Mouse (Mus musculus) Patski (cell line): ENCODE measurements at regions not wholly inside any gene's neighbourhood (a gene's known extent, or its start where the extent isn't known, plus 50 kb on each side); places are given as distances from the start of the nearest gene placed in this dataset.

ENCODE experiments used
- ATAC-seq: fragments of 100-300 bp; one replicate; pipeline ENCODE4 v1.8.0; 2021
- CTCF ChIA-PET: fragments of 350-600 bp; sonication (Branson Sonifier 250); formaldehyde crosslinking; loops from one replicate; lab custom pipeline; 2022; ENCODE audit warnings: inconsistent platforms; lab: Charles Lee
- POLR2A ChIA-PET: fragments of 350-600 bp; sonication (Branson Sonifier 250); formaldehyde crosslinking; loops from one replicate; lab custom pipeline; 2022; ENCODE audit warnings: antibody characterized with exemption, inconsistent platforms; lab: Charles Lee
- DNase-seq: peaks from one replicate; pipeline ENCODE4 v3.0.0-alpha.2; 2011; ENCODE audit warnings: low read depth, low spot score
- H3K27me3 ChIP-seq: fragments of 371-371 bp; one replicate; pipeline ENCODE4 v1.5.1; 2021
- CTCF ChIP-seq: fragments of 100-300 bp; IDR thresholded peaks from one replicate; pipeline ENCODE4 v1.5.1; 2021
- in situ Hi-C: fragments of 300-500 bp; cut with MboI; formaldehyde crosslinking; loops from 3 replicates; pipeline ENCODE4 v1.11.1; 2018; ENCODE audit warnings: low pct_unique_long_range_greater_than_20kb, mixed read lengths

- no peak for TF ChIP-seq CTCF
- in situ Hi-C loops: loop anchor here (25.0 kb wide), 1 partner anchor 835 kb away; the partner anchor contains the start of gene Vstm2b
- ChIA-PET POLR2A (no interaction called here), CTCF (interaction anchor here (1.0 kb wide), 1 partner anchor 14 kb away, joined by 3 read pairs; no protein-coding TSS in a partner anchor)
- no peaks in the 10 kb centered on the region for H3K27me3 ChIP-seq
- ATAC-seq (no peak), DNase-seq (no peak)
Measured at GRCm38 (mm10) chr7:40052255-40052654, 534.7 kb downstream of the Zfp619 start.

- POLR2A ChIA-PET: no interaction called here
- TF ChIP-seq CTCF: no peak
- DNase-seq: peak; percentile 61
- CTCF ChIA-PET: interaction anchor here (0.9 kb wide), 1 partner anchor 22 kb away, joined by 4 read pairs; no protein-coding TSS in a partner anchor
- in situ Hi-C loops: loop anchor here (25.0 kb wide), 1 partner anchor 828 kb away; the partner anchor contains the start of gene Vstm2b
- peak; percentile 47 for ATAC-seq
- no peaks in the 10 kb centered on the region for H3K27me3 ChIP-seq
Measured at GRCm38 (mm10) chr7:40058836-40059235, 541.3 kb downstream of the Zfp619 start.

- CTCF ChIA-PET: interaction anchor here (0.7 kb wide), 1 partner anchor 22 kb away, joined by 3 read pairs; no protein-coding TSS in a partner anchor
- peak; percentile 39 for DNase-seq
- POLR2A ChIA-PET: no interaction called here
- in situ Hi-C loops: loop anchor here (10.0 to 25.0 kb wide), 2 partner anchors 200 to 823 kb away; partner anchors contain the start of gene Vstm2b
- H3K27me3 ChIP-seq: no peaks in the 10 kb centered on the region
- peak; percentile 98 for ATAC-seq
- TF ChIP-seq CTCF: no peak
Measured at GRCm38 (mm10) chr7:40064631-40065030, 547.1 kb downstream of the Zfp619 start.

DNA sequence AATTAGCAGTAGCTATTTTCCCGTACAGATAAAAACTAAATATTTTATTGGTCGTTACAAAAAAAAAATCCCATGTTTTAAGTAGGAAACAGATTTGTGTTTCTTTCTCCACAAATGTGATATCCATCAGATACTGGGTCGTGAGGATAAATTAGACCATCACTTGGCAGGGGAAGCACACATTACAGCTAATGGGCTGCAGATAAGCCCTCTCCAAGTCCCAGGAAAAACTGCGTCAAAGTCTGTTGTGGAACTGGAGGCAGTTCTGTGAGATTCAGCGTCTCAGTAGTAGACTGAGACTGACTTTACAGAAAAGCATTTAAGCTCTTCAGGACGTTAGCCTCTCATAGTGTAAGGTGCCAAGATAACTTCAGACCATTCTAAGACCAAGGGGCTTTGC lies 548.0 kb downstream of the Zfp619 start:
- no peak for TF ChIP-seq CTCF
- no peaks in the 10 kb centered on the region for H3K27me3 ChIP-seq
- in situ Hi-C loops: loop anchor here (10.0 to 25.0 kb wide), 2 partner anchors 201 to 822 kb away; partner anchors contain the start of gene Vstm2b
- POLR2A ChIA-PET: no interaction called here
- CTCF ChIA-PET: interaction anchor here (0.6 to 1.3 kb wide), 4 partner anchors 12 to 204 kb away, joined by 3 to 5 read pairs (median 3); no protein-coding TSS in a partner anchor
- ATAC-seq (no peak), DNase-seq (no peak)

GRCm38 (mm10) chr7:40067378-40067777 lies 549.8 kb downstream of the Zfp619 start:
- ATAC-seq (no peak), DNase-seq (no peak)
- in situ Hi-C loops: loop anchor here (10.0 to 25.0 kb wide), 2 partner anchors 203 to 820 kb away; partner anchors contain the start of gene Vstm2b
- ChIA-PET CTCF (no interaction called here), POLR2A (no interaction called here)
- H3K27me3 ChIP-seq: no peaks in the 10 kb centered on the region
- no peak for TF ChIP-seq CTCF

DNA sequence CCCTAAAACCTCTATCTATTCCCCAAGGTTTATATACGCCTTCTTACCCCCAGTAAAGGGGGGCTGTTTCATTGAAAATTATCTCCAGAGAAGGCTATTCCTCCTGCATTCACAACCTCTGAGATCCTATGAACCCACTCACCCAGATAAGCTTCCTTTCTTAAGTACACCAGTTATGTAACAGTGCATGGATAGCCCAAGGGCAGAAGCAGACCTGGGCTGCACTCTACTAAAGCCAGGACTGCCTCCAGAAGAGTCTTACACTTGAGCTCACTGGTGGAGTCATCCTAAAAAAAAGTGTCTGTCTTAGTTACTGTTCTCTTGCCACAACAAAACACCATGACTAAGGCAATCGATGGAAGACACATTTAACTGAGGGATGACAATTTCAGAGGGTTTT lies 553.7 kb downstream of the Zfp619 start:
- no peaks in the 10 kb centered on the region for H3K27me3 ChIP-seq
- ATAC-seq (peak; percentile 91), DNase-seq (peak; percentile 71)
- in situ Hi-C loops: loop anchor here (25.0 kb wide), 1 partner anchor 816 kb away; the partner anchor contains the start of gene Vstm2b
- POLR2A ChIA-PET: no interaction called here
- no peak for TF ChIP-seq CTCF
- CTCF ChIA-PET: interaction anchor here (1.1 kb wide), 2 partner anchors 12 to 35 kb away, joined by 3 read pairs; no protein-coding TSS in a partner anchor

- no peak for DNase-seq
- no peak for ATAC-seq
- ChIA-PET CTCF (no interaction called here), POLR2A (no interaction called here)
- no peaks in the 10 kb centered on the region for H3K27me3 ChIP-seq
- TF ChIP-seq CTCF: peak; percentile 67
- in situ Hi-C loops: loop anchor here (25.0 kb wide), 1 partner anchor 815 kb away; the partner anchor contains the start of gene Vstm2b
Measured at GRCm38 (mm10) chr7:40072478-40072877, 554.9 kb downstream of the Zfp619 start.

DNA sequence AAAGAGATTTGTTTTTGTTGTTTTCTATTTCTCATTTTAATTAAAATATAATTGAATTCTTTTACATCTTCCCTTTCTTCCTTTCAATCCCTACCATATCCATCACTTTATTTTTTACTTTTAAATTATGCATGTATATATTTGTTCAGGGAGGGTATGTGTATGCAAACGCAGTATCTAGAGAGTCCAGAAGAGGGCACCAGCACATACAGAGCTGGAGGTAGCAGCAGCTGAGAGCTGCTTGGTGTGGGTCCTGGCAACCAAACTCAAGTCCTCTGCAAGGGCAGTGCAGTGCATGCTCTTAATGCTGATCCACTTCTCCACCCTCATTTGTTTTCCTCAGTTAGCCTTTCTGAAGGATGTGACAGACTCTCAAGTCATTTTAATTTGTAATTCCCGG lies 568.7 kb downstream of the Zfp619 start:
- ChIA-PET CTCF (interaction anchor here (0.7 to 2.0 kb wide), 5 partner anchors 12 to 237 kb away, joined by 3 to 8 read pairs (median 4); no protein-coding TSS in a partner anchor), POLR2A (no interaction called here)
- H3K27me3 ChIP-seq: no peaks in the 10 kb centered on the region
- ATAC-seq (no peak), DNase-seq (no peak)
- in situ Hi-C loops: no loop called here
- TF ChIP-seq CTCF: peak; percentile 78

DNA sequence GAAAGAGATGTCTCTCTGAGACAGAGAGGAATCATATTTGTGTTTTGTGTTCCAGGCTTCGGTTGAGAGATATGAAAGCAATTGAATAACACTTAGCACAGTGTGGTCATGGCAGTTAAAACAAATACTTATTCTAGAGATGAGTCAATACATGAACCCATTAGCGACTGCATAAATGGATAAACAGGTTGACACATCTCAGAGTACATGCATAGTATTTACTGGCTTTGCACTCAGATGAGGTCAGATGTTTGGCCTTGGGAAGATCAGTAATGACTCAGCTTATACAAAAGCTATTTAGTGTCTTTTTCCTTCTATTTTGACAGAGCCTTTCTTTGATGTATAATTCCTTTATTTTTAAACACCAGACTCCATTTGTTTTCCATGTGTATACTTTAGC lies 579.5 kb downstream of the Zfp619 start:
- no peak for TF ChIP-seq CTCF
- in situ Hi-C loops: loop anchor here (10.0 kb wide), 1 partner anchor 158 kb away; no protein-coding TSS in a partner anchor
- ATAC-seq: peak; percentile 51
- POLR2A ChIA-PET: interaction anchor here (0.6 kb wide), 1 partner anchor 247 kb away, joined by 3 read pairs; no protein-coding TSS in a partner anchor
- CTCF ChIA-PET: no interaction called here
- no peaks in the 10 kb centered on the region for H3K27me3 ChIP-seq
- DNase-seq: peak; percentile 22

GRCm38 (mm10) chr7:40103057-40103945 lies 585.7 kb downstream of the Zfp619 start:
- in situ Hi-C loops: no loop called here
- CTCF ChIA-PET: interaction anchor here (0.6 to 1.2 kb wide), 4 partner anchors 34 to 52 kb away, joined by 3 to 4 read pairs (median 3); no protein-coding TSS in a partner anchor
- no peak for TF ChIP-seq CTCF
- peak; percentile 65 for ATAC-seq
- DNase-seq: peak; percentile 30
- H3K27me3 ChIP-seq: no peaks in the 10 kb centered on the region
- POLR2A ChIA-PET: no interaction called here
